Mouse (Mus musculus): ENCODE measurements at regions not wholly inside any gene's neighbourhood (a gene's known extent, or its start where the extent isn't known, plus 50 kb on each side); places are given as distances from the start of the nearest gene placed in this dataset.
A peak's percentile ranks its signal among the peaks of the same experiment; 100 is the strongest.

GRCm38 (mm10) chr8:30797341-30797740, 2631.2 kb upstream of the 5930422O12Rik start:
- no peak for DNase-seq

- no peak for DNase-seq
These were observed 2611.5 kb upstream of the 5930422O12Rik start for GRCm38 (mm10) chr8:30817028-30817427.

- DNase-seq, result peak in 1 of 2 experiments; percentile 2
These were observed 2605.5 kb upstream of the 5930422O12Rik start for GRCm38 (mm10) chr8:30822835-30823587.

- DNase-seq, result no peak
These were observed 2604.9 kb upstream of the 5930422O12Rik start for GRCm38 (mm10) chr8:30823588-30823938.

- DNase-seq, result no peak
These were observed 2602.5 kb upstream of the 5930422O12Rik start for GRCm38 (mm10) chr8:30826021-30826420.

- no peak for DNase-seq
These were observed 2590.5 kb upstream of the 5930422O12Rik start for GRCm38 (mm10) chr8:30838056-30838455.

- DNase-seq, result peak; percentile 36 to 87
These were observed 2588.4 kb upstream of the 5930422O12Rik start for GRCm38 (mm10) chr8:30840064-30840463.

- no peak for DNase-seq
These were observed 2565.5 kb upstream of the 5930422O12Rik start for GRCm38 (mm10) chr8:30863017-30863416.

GRCm38 (mm10) chr8:30906044-30906695, 2522.3 kb upstream of the 5930422O12Rik start:
- DNase-seq, result no peak

- DNase-seq, result no peak
These were observed 2514.8 kb upstream of the 5930422O12Rik start for GRCm38 (mm10) chr8:30913664-30914063.

GRCm38 (mm10) chr8:30915127-30915526, 2513.4 kb upstream of the 5930422O12Rik start:
- no peak for DNase-seq

GRCm38 (mm10) chr8:30915601-30916171, 2512.8 kb upstream of the 5930422O12Rik start:
- peak in 1 of 2 experiments; percentile 13 for DNase-seq

GRCm38 (mm10) chr8:30916184-30916751, 2512.2 kb upstream of the 5930422O12Rik start:
- DNase-seq, result peak in 1 of 2 experiments; percentile 7

GRCm38 (mm10) chr8:30921451-30921850, 2507.1 kb upstream of the 5930422O12Rik start:
- DNase-seq, result no peak

- peak; percentile 51 to 76 for DNase-seq
These were observed 2505.0 kb upstream of the 5930422O12Rik start for GRCm38 (mm10) chr8:30923301-30924159.

GRCm38 (mm10) chr8:30924160-30924534, 2504.4 kb upstream of the 5930422O12Rik start:
- no peak for DNase-seq

- no peak for DNase-seq
These were observed 2503.9 kb upstream of the 5930422O12Rik start for GRCm38 (mm10) chr8:30924656-30925055.

- no peak for DNase-seq
These were observed 2490.9 kb upstream of the 5930422O12Rik start for GRCm38 (mm10) chr8:30937449-30938075.

GRCm38 (mm10) chr8:30940901-30941300, 2487.6 kb upstream of the 5930422O12Rik start:
- no peak for DNase-seq

- DNase-seq, result no peak
These were observed 2486.9 kb upstream of the 5930422O12Rik start for GRCm38 (mm10) chr8:30941511-30942175.
